Mouse (Mus musculus) C2C12 (cell line): ENCODE measurements around the gene Adam15. TPM values are rescaled to one million over a fixed set of nuclear protein-coding genes. Genes with fewer than 3 reads are reported as not detected.
A peak's percentile ranks its signal among the peaks of the same experiment; 100 is the strongest.

ENCODE experiments used
- H3K27me3 ChIP-seq: one replicate; pipeline ENCODE4 v1.6.1; 2011; ENCODE audit not compliant: control insufficient read depth, insufficient read depth, insufficient read length
- H3K36me3 ChIP-seq: one replicate; pipeline ENCODE4 v1.6.1; 2011; ENCODE audit not compliant: control insufficient read depth, insufficient read depth
- H3K4me3 ChIP-seq: one replicate; pipeline ENCODE4 v1.5.1; 2011; ENCODE audit warnings: mild to moderate bottlenecking, control low read depth; ENCODE audit not compliant: poor library complexity, insufficient read depth, severe bottlenecking
- H3K79me2 ChIP-seq: one replicate; pipeline ENCODE4 v1.6.1; 2011; ENCODE audit not compliant: control insufficient read depth, insufficient read depth
- H3K79me3 ChIP-seq: one replicate; pipeline ENCODE4 v1.6.1; 2011; ENCODE audit warnings: low read depth, control low read depth
- H3ac ChIP-seq: one replicate; pipeline ENCODE3; 2011; ENCODE audit warnings: low read depth; ENCODE audit not compliant: control insufficient read depth, insufficient read length
- CEBPB ChIP-seq: IDR thresholded peaks from one replicate; pipeline ENCODE4 v1.6.1; 2011; ENCODE audit warnings: low read depth, mild to moderate bottlenecking, control low read depth, moderate library complexity
- CTCF ChIP-seq: IDR thresholded peaks from one replicate; pipeline ENCODE4 v1.5.1; 2011; ENCODE audit not compliant: control insufficient read depth, insufficient read depth, insufficient read length
- FOSL1 ChIP-seq: IDR thresholded peaks from one replicate; pipeline ENCODE4 v1.8.0; 2011; ENCODE audit warnings: mild to moderate bottlenecking, low read length; ENCODE audit not compliant: poor library complexity, insufficient read depth, severe bottlenecking
- MAX ChIP-seq: IDR thresholded peaks from one replicate; pipeline ENCODE4 v1.6.1; 2011; ENCODE audit warnings: mild to moderate bottlenecking, control low read depth
- MYOD1 ChIP-seq: IDR thresholded peaks from one replicate; pipeline ENCODE4 v1.6.1; 2011; ENCODE audit warnings: low read depth; ENCODE audit not compliant: control insufficient read depth, insufficient read length
- MYOG ChIP-seq: IDR thresholded peaks from one replicate; pipeline ENCODE4 v1.6.1; 2011; ENCODE audit not compliant: control insufficient read depth, insufficient read length; ENCODE audit errors: extremely low read depth
- USF1 ChIP-seq: IDR thresholded peaks from one replicate; pipeline ENCODE4 v1.6.1; 2011; ENCODE audit warnings: low read depth, mild to moderate bottlenecking, control low read depth, moderate library complexity
- polyA plus RNA-seq: library from polyadenylated mRNA; unstranded; fragments of >200 nt; fragmentation: generic; extraction: Trizol; gene quantifications from one replicate; pipeline ENCODE4 v1.2.1, GENCODE M21; 2012; ENCODE audit warnings: missing spikeins

Adam15 gene
- polyA plus RNA-seq, 1 experiment: 60.2 TPM

DNA sequence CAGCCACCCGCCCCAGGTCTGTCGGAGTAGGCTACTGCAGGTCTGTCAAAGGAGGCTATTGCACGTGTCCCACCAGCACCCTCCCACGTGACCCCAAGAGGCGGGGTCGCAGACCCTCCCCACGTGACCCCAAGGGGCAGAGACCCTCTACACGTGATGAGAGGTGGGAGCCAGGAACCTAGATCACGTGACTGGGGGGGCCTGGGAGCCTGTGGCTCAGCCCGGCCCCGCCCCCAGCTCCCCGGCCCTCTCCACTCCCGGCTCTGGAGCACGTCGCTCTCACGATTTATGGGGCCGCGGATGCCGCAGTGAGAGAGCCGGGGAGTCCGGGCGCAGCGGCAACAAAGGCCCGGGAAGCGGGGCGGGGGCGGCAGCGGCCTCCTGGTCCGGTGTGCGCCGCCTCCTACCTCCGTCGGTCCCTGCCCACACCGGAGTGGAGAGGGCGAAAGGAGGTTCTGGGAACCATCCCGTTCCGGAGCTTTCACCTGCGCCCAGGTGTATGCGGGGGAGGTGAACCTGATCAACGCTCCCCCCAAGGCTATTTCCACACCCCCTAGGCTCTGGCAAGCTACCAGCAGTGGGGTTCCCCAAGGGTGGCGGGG, 29.1 kb downstream of the Adam15 start:
- Histone ChIP-seq H3K79me3 (no peaks in the 10 kb centered on the region), H3K36me3 (no peaks in the 10 kb centered on the region), H3K4me3 (no peak overlapping the region), H3K79me2 (no peaks in the 10 kb centered on the region), H3ac (no peak overlapping the region), H3K27me3 (peaks cover 26% of the 10 kb centered on the region)
- TF ChIP-seq MYOG (no peak), USF1 (peak; percentile 75)

DNA sequence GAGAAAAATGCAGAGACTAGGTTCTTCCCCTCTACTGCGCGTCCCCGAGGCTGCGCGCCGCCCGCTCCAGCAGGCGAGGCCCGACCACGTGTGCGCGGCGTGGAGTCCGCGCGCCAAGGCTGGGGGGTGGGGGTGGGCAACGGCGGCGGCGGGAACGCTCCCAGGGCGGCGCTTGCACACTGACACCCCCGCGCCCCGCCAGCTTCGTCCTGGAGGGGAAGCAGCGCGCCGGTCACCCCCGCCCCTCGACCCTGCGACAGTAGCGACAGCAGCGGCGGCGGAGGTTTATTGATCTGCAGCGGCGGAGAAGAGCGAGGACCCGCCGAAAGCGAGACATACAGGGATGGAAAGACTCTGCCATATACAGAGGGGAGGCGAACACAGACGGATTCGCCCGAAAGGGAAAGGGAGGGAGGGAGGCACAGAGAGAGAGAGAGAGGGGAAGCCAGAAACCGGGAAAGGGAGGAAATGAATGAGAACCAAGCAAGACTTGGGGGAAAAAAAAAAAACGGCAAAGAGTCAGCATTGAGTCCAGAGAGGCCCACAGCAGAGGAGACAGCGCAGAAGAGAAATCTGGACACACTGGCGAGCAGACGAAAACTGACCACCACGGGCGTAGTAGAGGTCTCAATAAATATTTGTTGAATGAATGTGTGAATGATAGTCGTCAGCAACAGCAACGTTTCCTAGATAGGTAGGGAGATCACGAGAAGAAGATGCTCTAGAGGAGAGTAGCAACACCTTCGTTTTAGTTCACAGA, 30.0 kb downstream of the Adam15 start:
- Histone ChIP-seq H3K36me3 (no peaks in the 10 kb centered on the region), H3ac (no peak overlapping the region), H3K79me3 (no peaks in the 10 kb centered on the region), H3K4me3 (no peak overlapping the region), H3K27me3 (peaks cover 26% of the 10 kb centered on the region), H3K79me2 (no peaks in the 10 kb centered on the region)
- TF ChIP-seq FOSL1: no peak
- no peak for TF ChIP-seq MAX
- no peak for TF ChIP-seq MYOG
- TF ChIP-seq MYOD1: no peak

DNA sequence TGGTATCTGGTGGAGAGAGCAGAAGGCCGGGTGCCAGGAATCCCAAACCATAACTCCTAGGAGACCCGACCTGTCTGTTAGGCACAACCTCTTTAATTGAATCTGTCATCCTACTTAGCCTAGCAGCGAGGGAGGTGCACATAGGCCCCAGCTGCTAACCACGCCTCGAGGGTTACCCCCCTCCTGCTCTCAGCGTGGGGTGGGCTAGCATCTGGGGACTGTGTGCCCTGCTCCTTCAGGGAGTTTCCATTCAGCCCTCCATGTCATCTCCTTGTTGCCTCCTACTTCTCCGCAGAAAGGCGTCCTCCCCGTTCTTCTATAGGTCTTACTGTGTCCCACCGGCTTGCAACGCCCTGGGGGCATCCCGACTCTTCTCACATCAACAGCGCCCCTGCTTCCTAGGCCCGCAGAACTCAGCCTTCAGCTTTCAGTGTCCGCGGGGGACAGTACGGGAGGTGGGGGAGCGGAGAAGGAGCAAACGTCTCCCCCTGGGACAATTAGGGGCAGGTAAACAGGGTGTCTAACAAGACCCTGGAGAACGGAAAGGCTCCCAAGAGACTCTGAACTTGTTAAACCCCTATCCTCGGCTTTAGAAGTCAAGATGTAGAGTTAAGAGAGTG, 30.7 kb downstream of the Adam15 start:
- no peak overlapping the region for H3K4me3 ChIP-seq
- H3ac ChIP-seq: no peak overlapping the region
- peaks cover 26% of the 10 kb centered on the region for H3K27me3 ChIP-seq
- TF ChIP-seq MYOG (no peak), FOSL1 (no peak), CEBPB (no peak), CTCF (no peak), MYOD1 (no peak), USF1 (no peak), MAX (no peak)
- no peaks in the 10 kb centered on the region for H3K79me2 ChIP-seq
- H3K36me3 ChIP-seq: no peaks in the 10 kb centered on the region
- no peaks in the 10 kb centered on the region for H3K79me3 ChIP-seq

DNA sequence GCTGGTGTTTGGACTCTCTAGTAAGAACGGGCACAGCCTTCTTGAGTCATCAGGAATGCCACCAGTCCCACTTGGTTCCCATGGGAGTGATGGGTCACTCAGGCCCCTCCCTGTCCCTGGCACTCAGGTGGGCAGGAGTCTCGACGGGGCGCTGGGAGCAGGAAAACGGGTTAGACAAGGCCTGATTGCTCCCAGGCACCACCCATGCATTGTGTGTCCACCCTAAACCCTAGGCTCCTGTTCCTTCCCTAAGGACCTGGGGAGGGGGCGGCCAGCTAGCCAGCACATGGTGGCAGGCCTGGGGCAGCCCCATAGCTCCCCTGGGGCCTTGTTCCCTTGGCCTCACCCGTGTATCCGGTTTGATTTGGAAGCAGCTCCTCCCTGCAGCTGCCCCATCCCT, 31.5 kb downstream of the Adam15 start:
- no peak overlapping the region for H3ac ChIP-seq
- no peaks in the 10 kb centered on the region for H3K36me3 ChIP-seq
- no peak overlapping the region for H3K4me3 ChIP-seq
- no peak for TF ChIP-seq MAX
- no peak for TF ChIP-seq FOSL1
- TF ChIP-seq USF1: no peak
- TF ChIP-seq CEBPB: no peak
- no peak for TF ChIP-seq MYOG
- no peak for TF ChIP-seq CTCF
- TF ChIP-seq MYOD1: no peak
- no peaks in the 10 kb centered on the region for H3K79me2 ChIP-seq
- H3K27me3 ChIP-seq: peaks cover 26% of the 10 kb centered on the region
- no peaks in the 10 kb centered on the region for H3K79me3 ChIP-seq

DNA sequence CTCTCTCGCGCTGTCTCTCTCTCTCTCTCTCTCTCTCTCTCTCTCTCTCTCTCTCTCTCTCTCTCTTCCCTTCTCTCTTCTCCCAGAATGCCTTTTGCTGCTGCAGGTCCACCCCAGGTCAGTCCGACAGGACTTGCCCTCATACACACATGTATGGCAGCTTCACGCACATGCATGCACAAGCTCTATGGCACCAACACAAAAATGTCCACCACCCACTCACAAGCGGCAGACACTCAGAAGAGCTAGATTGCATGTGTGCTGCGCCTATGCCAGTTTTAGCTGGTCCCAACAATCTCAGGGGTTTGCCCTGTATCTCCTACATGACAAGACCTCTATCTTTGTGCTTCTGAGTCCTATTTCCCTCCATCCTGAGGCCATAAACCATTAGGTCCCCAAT, 32.5 kb downstream of the Adam15 start:
- no peaks in the 10 kb centered on the region for H3K79me2 ChIP-seq
- no peak overlapping the region for H3ac ChIP-seq
- H3K4me3 ChIP-seq: no peak overlapping the region
- H3K27me3 ChIP-seq: peaks cover 26% of the 10 kb centered on the region
- no peaks in the 10 kb centered on the region for H3K79me3 ChIP-seq
- no peaks in the 10 kb centered on the region for H3K36me3 ChIP-seq
- no peak for TF ChIP-seq MYOG
- TF ChIP-seq MYOD1: no peak
- TF ChIP-seq MAX: no peak
- TF ChIP-seq FOSL1: no peak
- no peak for TF ChIP-seq USF1
- no peak for TF ChIP-seq CEBPB
- no peak for TF ChIP-seq CTCF

DNA sequence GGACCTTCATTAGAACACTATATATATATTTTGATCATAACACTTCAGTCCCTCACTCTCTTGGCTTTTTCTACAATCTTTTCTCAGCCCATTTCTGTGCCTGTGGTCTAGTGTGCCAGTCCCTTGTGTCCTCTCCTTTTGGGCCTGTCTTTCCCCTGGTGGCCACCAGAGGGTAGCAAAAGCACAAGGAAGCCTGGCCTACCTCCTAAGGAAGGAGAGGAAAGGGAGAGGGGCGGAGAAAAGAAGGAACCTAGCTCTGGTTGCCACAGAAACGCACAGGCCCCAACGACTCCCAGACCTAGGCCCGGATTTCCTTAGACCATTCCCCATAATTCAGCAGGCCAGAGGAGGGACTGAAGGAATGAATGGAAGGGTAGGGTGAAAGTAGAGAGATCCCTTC, 33.0 kb downstream of the Adam15 start:
- H3K79me3 ChIP-seq: no peaks in the 10 kb centered on the region
- H3K27me3 ChIP-seq: peaks cover 24% of the 10 kb centered on the region
- H3ac ChIP-seq: no peak overlapping the region
- no peaks in the 10 kb centered on the region for H3K79me2 ChIP-seq
- TF ChIP-seq CTCF: peak; percentile 76
- no peak for TF ChIP-seq USF1
- peak; percentile 25 for TF ChIP-seq MAX
- no peaks in the 10 kb centered on the region for H3K36me3 ChIP-seq
- H3K4me3 ChIP-seq: no peak overlapping the region
